Mouse (Mus musculus): ENCODE data around the gene Nptx1.

DNA sequence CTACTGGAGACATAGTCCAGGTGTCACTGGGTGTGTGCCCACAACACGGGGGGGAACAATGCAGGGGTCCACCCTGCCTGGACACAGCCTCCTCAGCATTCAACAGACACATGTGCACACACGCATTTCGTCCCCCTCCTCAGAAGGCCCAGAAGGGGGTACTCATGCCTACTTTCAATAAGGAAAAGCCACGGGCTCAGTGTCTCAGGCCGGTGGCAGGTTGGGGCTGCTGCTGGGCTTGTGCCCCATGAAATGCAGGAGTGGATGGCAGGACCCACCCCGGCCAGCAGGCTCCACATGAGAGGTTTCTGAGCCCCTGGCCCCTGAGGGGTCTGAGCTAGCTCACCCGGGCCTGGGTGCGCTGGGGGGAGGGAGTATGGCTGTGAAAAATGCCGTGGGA, 6.5 kb downstream of the Nptx1 start:
- no peak for TF ChIP-seq CTCF (IDR thresholded peaks at IDR 0.05; ENCODE audit: low read depth)
- TF ChIP-seq EP300 (IDR thresholded peaks at IDR 0.05; ENCODE audit: low read depth) = no peak
